Mouse (Mus musculus) spleen, postnatal 4 days (tissue): ENCODE measurements around the gene Meaf6.

Experiments
- DNase-seq, 2 experiments: peaks; one replicate each; pipeline ENCODE4 v3.0.0; 2022; ENCODE audit warnings: low spot score in 2 of 2

The Meaf6 gene

GRCm38 (mm10) chr4:125115710-125116089 is 30.8 kb downstream of the Meaf6 start:
- DNase-seq, result no peak

DNA sequence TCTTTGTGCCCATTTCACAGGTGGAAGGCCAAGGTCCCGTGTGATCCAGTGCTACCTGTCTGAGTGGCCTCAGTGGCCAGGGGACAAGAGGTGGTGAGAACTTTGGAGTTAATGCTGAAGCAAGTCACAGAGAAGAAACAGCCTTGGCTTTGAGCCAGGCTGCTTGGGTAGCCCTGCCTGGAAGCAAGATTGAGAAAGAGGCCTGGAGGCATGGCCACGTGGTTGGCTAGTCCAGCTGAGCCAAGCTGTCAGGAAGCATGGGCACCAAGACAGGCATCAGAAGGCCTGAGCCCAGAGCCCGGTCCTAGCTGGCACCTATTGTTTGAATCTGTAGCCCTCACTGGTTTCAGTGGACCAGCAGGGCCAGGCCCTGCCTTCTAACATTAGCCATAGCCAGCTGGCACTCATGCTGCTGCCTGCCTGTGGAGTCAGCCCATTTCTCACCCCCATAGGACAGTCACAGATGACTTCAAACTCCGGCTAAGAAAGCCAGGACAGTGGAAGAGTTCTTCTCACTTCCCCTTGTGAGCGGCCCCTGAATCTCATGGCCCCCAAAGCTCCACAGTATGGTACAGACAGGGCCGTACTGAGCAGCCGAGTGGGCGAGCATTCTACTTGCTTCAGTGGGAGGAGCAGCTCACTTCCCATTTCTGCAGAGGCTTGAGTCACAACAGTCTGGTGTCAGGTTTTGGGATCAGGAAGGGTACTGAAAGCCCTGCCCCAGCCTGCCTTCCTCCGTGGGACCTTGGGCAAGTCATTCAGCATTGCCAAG is 31.3 kb downstream of the Meaf6 start:
- DNase-seq, result peak; percentile 54 to 75

GRCm38 (mm10) chr4:125116929-125117328 is 32.0 kb downstream of the Meaf6 start:
- DNase-seq, result no peak

GRCm38 (mm10) chr4:125117902-125118320 is 33.0 kb downstream of the Meaf6 start:
- peak in 1 of 2 experiments; percentile 43 for DNase-seq

- peak in 1 of 2 experiments; percentile 71 for DNase-seq
Measured at GRCm38 (mm10) chr4:125119070-125119469, 34.1 kb downstream of the Meaf6 start.

- DNase-seq, result no peak
Measured at GRCm38 (mm10) chr4:125119721-125120120, 34.8 kb downstream of the Meaf6 start.

GRCm38 (mm10) chr4:125122431-125123278 is 37.7 kb downstream of the Meaf6 start:
- DNase-seq, result peak in 1 of 2 experiments; percentile 44

DNA sequence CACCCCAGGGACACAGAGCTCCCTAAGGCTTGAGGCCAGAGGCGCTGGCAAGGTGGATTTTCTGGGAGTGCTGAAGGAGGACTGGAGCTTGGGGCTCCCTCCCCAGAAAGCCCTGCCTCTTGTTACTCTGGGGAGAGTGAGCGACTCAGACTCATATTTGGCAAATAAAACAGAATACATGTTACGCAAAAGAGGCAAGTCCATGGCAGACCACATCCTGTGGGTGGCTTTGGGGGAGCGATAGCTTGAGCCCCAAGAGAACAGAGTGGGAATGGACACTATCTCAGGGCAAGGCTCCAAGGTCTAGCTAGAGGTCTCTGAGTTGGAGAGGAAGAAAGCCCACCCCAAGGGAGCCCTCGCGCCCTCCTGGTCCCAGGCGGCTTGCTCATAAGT is 38.3 kb downstream of the Meaf6 start:
- no peak for DNase-seq

DNA sequence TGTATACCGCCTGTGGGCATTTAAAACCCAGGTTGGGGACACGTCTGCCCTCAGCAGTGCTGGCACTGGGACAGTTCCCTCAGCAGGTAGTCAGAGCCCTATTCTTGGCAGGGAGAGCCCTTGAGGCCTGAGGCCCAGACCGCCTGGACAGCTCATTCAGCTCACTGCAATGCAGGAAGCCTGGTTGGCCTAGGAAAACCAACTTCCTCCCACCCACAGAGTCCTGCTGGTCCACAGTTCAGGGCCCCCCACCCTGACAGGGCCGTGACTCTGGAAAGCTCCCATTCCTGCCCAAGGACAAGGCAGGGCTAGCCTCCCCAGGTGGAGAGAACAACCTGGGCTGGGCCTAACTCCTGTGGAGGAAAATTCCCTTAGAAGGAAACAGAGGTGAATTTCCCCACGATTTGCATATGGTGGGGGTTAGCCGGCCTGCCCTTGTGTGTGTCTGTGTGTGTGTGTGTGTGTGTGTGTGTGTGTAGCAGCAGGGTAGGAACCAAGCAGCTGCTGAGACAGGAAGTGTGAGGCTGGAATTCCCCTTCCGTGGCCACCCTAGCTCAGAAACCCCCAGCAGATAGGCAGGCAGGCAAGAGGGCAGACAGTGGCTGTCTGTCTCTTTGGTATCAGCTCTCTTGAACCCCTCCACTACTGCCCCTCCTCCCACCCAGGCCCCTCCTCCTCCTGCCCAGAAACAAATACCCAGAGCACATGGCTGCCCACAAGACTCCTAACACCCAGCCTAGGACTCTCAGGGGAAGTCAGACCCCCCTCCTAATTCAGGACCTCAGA is 39.7 kb downstream of the Meaf6 start:
- peak; percentile 72 to 79 for DNase-seq

GRCm38 (mm10) chr4:125125361-125125921 is 40.5 kb downstream of the Meaf6 start:
- no peak for DNase-seq

GRCm38 (mm10) chr4:125126186-125126585 is 41.3 kb downstream of the Meaf6 start:
- no peak for DNase-seq

- no peak for DNase-seq
Measured at GRCm38 (mm10) chr4:125126761-125127160, 41.8 kb downstream of the Meaf6 start.

GRCm38 (mm10) chr4:125127305-125128084 is 42.6 kb downstream of the Meaf6 start, which contains the start of gene Zc3h12a:
Gene Zc3h12a, minus strand, starts transcription at chr4:125127840.
- peak; percentile 92 to 96 for DNase-seq

DNA sequence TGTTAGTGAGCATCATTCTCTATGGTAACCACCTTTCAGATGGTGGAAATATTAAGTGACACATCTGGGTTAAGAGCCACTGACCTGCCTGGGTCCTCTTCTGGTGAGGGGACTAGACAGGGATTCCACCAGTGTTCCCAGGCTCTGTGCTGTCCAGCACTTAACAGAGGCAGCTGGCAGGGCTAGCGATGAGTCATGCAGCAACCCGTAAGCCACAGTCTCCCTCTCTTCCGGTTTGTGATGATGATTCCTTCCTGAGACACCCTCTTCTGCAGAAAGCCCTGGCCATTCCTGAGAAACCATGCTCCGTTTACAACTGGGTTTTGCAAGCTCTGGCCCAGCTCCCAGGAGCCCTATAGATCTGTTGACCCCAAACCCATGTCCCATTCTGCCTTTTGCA is 46.6 kb downstream of the Meaf6 start:
- DNase-seq, result no peak

GRCm38 (mm10) chr4:125132394-125132793 is 47.5 kb downstream of the Meaf6 start:
- peak; percentile 73 to 88 for DNase-seq

DNA sequence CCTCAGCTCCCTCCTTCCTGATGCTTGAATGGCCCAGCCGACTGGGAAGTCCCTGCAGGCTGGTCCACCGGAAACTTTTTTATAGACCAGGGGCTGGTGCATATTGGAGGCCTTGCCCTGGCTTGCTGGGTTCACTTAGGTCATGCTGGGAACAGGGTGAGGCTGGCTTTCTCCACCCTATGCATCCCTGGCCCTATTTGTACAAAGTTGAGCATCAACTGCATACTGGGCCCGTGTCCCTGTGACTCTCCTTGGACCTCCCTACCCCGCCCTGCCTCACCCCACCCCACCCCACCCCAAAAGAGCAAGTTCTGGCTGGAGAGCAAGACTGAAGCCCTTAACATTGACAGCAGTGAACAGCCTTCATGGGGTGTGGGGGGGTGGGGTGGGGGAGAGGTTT is 49.3 kb downstream of the Meaf6 start:
- no peak for DNase-seq

DNA sequence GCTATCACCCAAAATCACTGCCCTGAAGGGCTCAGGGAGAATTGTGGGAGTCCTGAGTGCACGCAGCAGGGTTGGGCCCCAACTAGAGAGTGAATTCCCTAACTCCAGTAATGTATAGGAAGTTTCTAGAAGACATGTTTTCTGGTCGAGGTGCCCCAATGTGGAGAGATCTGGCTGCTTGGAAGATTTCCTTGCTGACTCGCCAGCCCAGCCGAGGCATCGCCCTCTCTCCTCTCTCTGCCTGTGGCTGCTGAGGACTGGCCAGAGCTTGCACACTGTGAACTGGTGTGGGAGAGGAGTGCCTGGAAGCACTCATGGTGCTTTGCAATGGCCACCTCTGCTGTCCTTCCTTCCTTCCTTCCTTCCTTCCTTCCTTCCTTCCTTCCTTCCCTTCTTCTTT is 49.7 kb downstream of the Meaf6 start:
- DNase-seq, result no peak

DNA sequence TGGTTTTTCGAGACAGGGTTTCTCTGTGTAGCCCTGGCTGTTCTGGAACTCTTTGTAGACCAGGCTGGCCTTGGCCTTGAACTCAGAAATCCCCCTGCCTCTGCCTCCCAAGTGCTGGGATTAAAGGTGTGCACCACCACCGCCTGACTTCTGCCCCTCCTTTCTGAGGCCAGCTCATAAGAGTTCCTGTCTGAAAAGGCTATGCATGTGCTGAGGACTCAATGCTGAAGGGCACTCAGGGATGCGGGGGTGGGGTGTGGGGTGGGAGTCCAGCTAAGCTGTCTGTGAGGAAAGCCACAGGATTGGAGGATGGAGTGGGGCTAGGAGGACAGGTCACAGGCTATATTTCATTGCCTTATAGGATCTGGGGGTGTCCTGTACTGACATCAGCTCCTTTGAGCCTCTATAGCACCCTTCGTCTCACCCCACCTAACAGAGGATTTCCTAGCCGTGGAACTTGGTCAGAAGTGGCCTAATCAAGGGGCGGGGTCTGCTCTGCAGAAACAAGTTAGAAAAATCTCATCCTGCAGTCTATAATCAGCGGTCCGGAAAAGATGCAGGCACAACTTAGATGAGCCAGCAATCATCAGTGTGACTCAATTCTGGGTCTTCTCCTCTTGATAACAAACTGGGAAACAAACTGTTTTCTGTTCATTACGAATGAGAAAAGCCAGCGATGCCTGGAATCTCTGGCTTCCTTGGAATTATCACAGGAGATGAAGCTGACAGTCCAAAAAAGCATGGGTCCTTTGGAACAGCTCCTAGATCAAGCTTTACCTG is 50.3 kb downstream of the Meaf6 start:
- DNase-seq, result no peak

- DNase-seq, result no peak
Measured at GRCm38 (mm10) chr4:125136303-125136888, 51.5 kb downstream of the Meaf6 start.

GRCm38 (mm10) chr4:125138321-125138720 is 53.4 kb downstream of the Meaf6 start:
- no peak for DNase-seq
